Mouse (Mus musculus): ENCODE results near the gene Anks1. TPM values are rescaled to one million over a fixed set of nuclear protein-coding genes. Genes with fewer than 3 reads are reported as not detected.
A peak's percentile ranks its signal among the peaks of the same experiment; 100 is the strongest.

Anks1 gene
- polyA plus RNA-seq, 1 experiment from 2014 or later: 7.7 TPM

GRCm38 (mm10) chr17:28005393-28005792 is 96.3 kb downstream of the Anks1 start:
- no peaks in the 10 kb centered on the region for H3K9me3 ChIP-seq
- peaks cover 47% of the 10 kb centered on the region for H3K4me1 ChIP-seq
- peaks cover 3% of the 10 kb centered on the region; the same call in 1 of the 2 replicates for H3K36me3 ChIP-seq
- H3K9ac ChIP-seq: no peak overlapping the region
- H3K27me3 ChIP-seq (replicated peaks): no peaks in the 10 kb centered on the region
- H3K4me3 ChIP-seq: no peak overlapping the region
- no peak overlapping the region for H3K4me2 ChIP-seq
- ATAC-seq (ENCODE audit: extremely low read depth, insufficient number of reproducible peaks, low FRiP score, low TSS enrichment): no peak
- 0 out of 2 replicates have a peak overlapping the region, but pooled peaks have one; percentile 6 for H3K27ac ChIP-seq (replicated peaks)

GRCm38 (mm10) chr17:28006208-28006607 is 97.1 kb downstream of the Anks1 start:
- Histone ChIP-seq H3K4me2 (peak overlapping the region; percentile 65; the same call in 1 of the 2 replicates), H3K9me3 (no peaks in the 10 kb centered on the region), H3K4me1 (peaks cover 55% of the 10 kb centered on the region), H3K9ac (peak overlapping the region; percentile 78), H3K36me3 (peaks cover 3% of the 10 kb centered on the region; the same call in 1 of the 2 replicates), H3K4me3 (no peak overlapping the region), H3K27ac (replicated peaks) (peak overlapping the region; percentile 90), H3K27me3 (replicated peaks) (no peaks in the 10 kb centered on the region)
- no peak for ATAC-seq (ENCODE audit: extremely low read depth, insufficient number of reproducible peaks, low FRiP score, low TSS enrichment)
- 77% methylated on average over 8 of the region's 8 CpGs for WGBS

- peaks cover 4% of the 10 kb centered on the region for H3K36me3 ChIP-seq
- no peaks in the 10 kb centered on the region for H3K9me3 ChIP-seq
- no peak overlapping the region for H3K4me3 ChIP-seq
- WGBS: 63% methylated on average over 5 of the region's 5 CpGs
- H3K4me2 ChIP-seq: peak overlapping the region; percentile 65
- H3K9ac ChIP-seq: peak overlapping the region; percentile 78
- H3K4me1 ChIP-seq: peaks cover 55% of the 10 kb centered on the region
- ATAC-seq (ENCODE audit: extremely low read depth, insufficient number of reproducible peaks, low FRiP score, low TSS enrichment): no peak
- no peaks in the 10 kb centered on the region for H3K27me3 ChIP-seq (replicated peaks)
- peak overlapping the region; percentile 90 for H3K27ac ChIP-seq (replicated peaks)
Measured at GRCm38 (mm10) chr17:28006611-28007010, 97.5 kb downstream of the Anks1 start.

GRCm38 (mm10) chr17:28007179-28007811 is 98.2 kb downstream of the Anks1 start:
- Histone ChIP-seq H3K4me1 (peaks cover 60% of the 10 kb centered on the region), H3K9me3 (no peaks in the 10 kb centered on the region)

GRCm38 (mm10) chr17:28007857-28008564 is 98.9 kb downstream of the Anks1 start:
- H3K9ac ChIP-seq: peak overlapping the region; percentile 78
- H3K4me1 ChIP-seq: peaks cover 67% of the 10 kb centered on the region
- no peaks in the 10 kb centered on the region for H3K9me3 ChIP-seq
- peak overlapping the region; percentile 65 for H3K4me2 ChIP-seq
- H3K27ac ChIP-seq (replicated peaks): peak overlapping the region; percentile 90
- WGBS: 35% methylated on average over 27 of the region's 27 CpGs
- no peak for ATAC-seq (ENCODE audit: extremely low read depth, insufficient number of reproducible peaks, low FRiP score, low TSS enrichment)
- H3K36me3 ChIP-seq: peaks cover 7% of the 10 kb centered on the region
- H3K4me3 ChIP-seq: peak overlapping the region; percentile 38
- H3K27me3 ChIP-seq (replicated peaks): no peaks in the 10 kb centered on the region

More at GRCm38 (mm10) chr17:28007179-28007811, 98.2 kb downstream of the Anks1 start:
- peak overlapping the region; percentile 90 for H3K27ac ChIP-seq (replicated peaks)
- H3K27me3 ChIP-seq (replicated peaks): no peaks in the 10 kb centered on the region
- peak overlapping the region; percentile 78 for H3K9ac ChIP-seq
- 17% methylated on average over 29 of the region's 29 CpGs for WGBS
- peak overlapping the region; percentile 65 for H3K4me2 ChIP-seq
- H3K4me3 ChIP-seq: peak overlapping the region; percentile 38
- ATAC-seq (ENCODE audit: extremely low read depth, insufficient number of reproducible peaks, low FRiP score, low TSS enrichment): peak; percentile 38; the same call in 1 of the 2 replicates
- peaks cover 7% of the 10 kb centered on the region for H3K36me3 ChIP-seq

- no peaks in the 10 kb centered on the region for H3K27me3 ChIP-seq (replicated peaks)
- peaks cover 72% of the 10 kb centered on the region for H3K4me1 ChIP-seq
- 71% methylated on average over 8 of the region's 8 CpGs for WGBS
- peak overlapping the region; percentile 38 for H3K4me3 ChIP-seq
- peak overlapping the region; percentile 65 for H3K4me2 ChIP-seq
- ATAC-seq (ENCODE audit: extremely low read depth, insufficient number of reproducible peaks, low FRiP score, low TSS enrichment): no peak
- peak overlapping the region; percentile 78 for H3K9ac ChIP-seq
- H3K36me3 ChIP-seq: peaks cover 7% of the 10 kb centered on the region
- no peaks in the 10 kb centered on the region for H3K9me3 ChIP-seq
- H3K27ac ChIP-seq (replicated peaks): peak overlapping the region; percentile 90
Measured at GRCm38 (mm10) chr17:28008565-28008981, 99.5 kb downstream of the Anks1 start.

- no peak overlapping the region; the same call in 1 of the 2 replicates for H3K27ac ChIP-seq (replicated peaks)
- H3K9ac ChIP-seq: peak overlapping the region; percentile 78
- H3K4me1 ChIP-seq: peaks cover 79% of the 10 kb centered on the region
- no peaks in the 10 kb centered on the region for H3K27me3 ChIP-seq (replicated peaks)
- WGBS: 82% methylated on average over 10 of the region's 10 CpGs
- peak overlapping the region; percentile 38 for H3K4me3 ChIP-seq
- no peaks in the 10 kb centered on the region for H3K9me3 ChIP-seq
- ATAC-seq (ENCODE audit: extremely low read depth, insufficient number of reproducible peaks, low FRiP score, low TSS enrichment): no peak
- peak overlapping the region; percentile 65 for H3K4me2 ChIP-seq
- peaks cover 7% of the 10 kb centered on the region for H3K36me3 ChIP-seq
Measured at GRCm38 (mm10) chr17:28009066-28009715, 100.1 kb downstream of the Anks1 start.

- Histone ChIP-seq H3K4me3 (no peak overlapping the region), H3K4me1 (peaks cover 84% of the 10 kb centered on the region), H3K4me2 (peak overlapping the region; percentile 65)
Measured at GRCm38 (mm10) chr17:28009716-28010114, 100.6 kb downstream of the Anks1 start.

GRCm38 (mm10) chr17:28010925-28011324 is 101.8 kb downstream of the Anks1 start:
- Histone ChIP-seq H3K4me2 (no peak overlapping the region), H3K4me3 (no peak overlapping the region), H3K4me1 (peaks cover 89% of the 10 kb centered on the region), H3K36me3 (peaks cover 7% of the 10 kb centered on the region), H3K9me3 (no peaks in the 10 kb centered on the region), H3K27ac (replicated peaks) (no peak overlapping the region; the same call in 1 of the 2 replicates), H3K9ac (peak overlapping the region; percentile 48; the same call in 1 of the 2 replicates), H3K27me3 (replicated peaks) (no peaks in the 10 kb centered on the region)
- 90% methylated on average over 2 of the region's 2 CpGs for WGBS
- ATAC-seq (ENCODE audit: extremely low read depth, insufficient number of reproducible peaks, low FRiP score, low TSS enrichment): no peak

More at GRCm38 (mm10) chr17:28009716-28010114, 100.6 kb downstream of the Anks1 start:
- H3K27ac ChIP-seq (replicated peaks): no peak overlapping the region
- H3K27me3 ChIP-seq (replicated peaks): no peaks in the 10 kb centered on the region
- 0 out of 2 replicates have a peak overlapping the region, but pooled peaks have one; percentile 15 for H3K9ac ChIP-seq
- peaks cover 7% of the 10 kb centered on the region for H3K36me3 ChIP-seq
- 85% methylated on average over 7 of the region's 7 CpGs for WGBS
- no peaks in the 10 kb centered on the region for H3K9me3 ChIP-seq
- no peak for ATAC-seq (ENCODE audit: extremely low read depth, insufficient number of reproducible peaks, low FRiP score, low TSS enrichment)

GRCm38 (mm10) chr17:28012851-28013250 is 103.7 kb downstream of the Anks1 start:
- Histone ChIP-seq H3K4me3 (peak overlapping the region; percentile 27), H3K36me3 (peaks cover 7% of the 10 kb centered on the region), H3K27me3 (replicated peaks) (no peaks in the 10 kb centered on the region), H3K27ac (replicated peaks) (peak overlapping the region; percentile 89), H3K4me2 (peak overlapping the region; percentile 61), H3K9ac (peak overlapping the region; percentile 74), H3K4me1 (peaks cover 87% of the 10 kb centered on the region), H3K9me3 (no peaks in the 10 kb centered on the region)
- WGBS: 54% methylated on average over 6 of the region's 6 CpGs
- no peak for ATAC-seq (ENCODE audit: extremely low read depth, insufficient number of reproducible peaks, low FRiP score, low TSS enrichment)

- peak overlapping the region; percentile 27 for H3K4me3 ChIP-seq
Measured at GRCm38 (mm10) chr17:28013259-28013875, 104.3 kb downstream of the Anks1 start.

More at GRCm38 (mm10) chr17:28013259-28013875, 104.3 kb downstream of the Anks1 start:
- Histone ChIP-seq H3K36me3 (peaks cover 6% of the 10 kb centered on the region), H3K27ac (replicated peaks) (peak overlapping the region; percentile 89), H3K4me2 (peak overlapping the region; percentile 61), H3K4me1 (peaks cover 87% of the 10 kb centered on the region), H3K9ac (peak overlapping the region; percentile 74), H3K27me3 (replicated peaks) (no peaks in the 10 kb centered on the region), H3K9me3 (no peaks in the 10 kb centered on the region)
- peak; percentile 67 for ATAC-seq (ENCODE audit: extremely low read depth, insufficient number of reproducible peaks, low FRiP score, low TSS enrichment)
- WGBS: 11% methylated on average over 12 of the region's 12 CpGs
